Mouse (Mus musculus) embryo, embryonic 10.5 days (tissue): ENCODE measurements around the gene Grik2.

Source experiments
- DNase-seq: peaks from one replicate; pipeline ENCODE4 v3.0.0-alpha.2; 2015; ENCODE audit warnings: low spot score

Grik2 gene

GRCm38 (mm10) chr10:49788381-49788906 is at the start of gene Grik2:
Gene Grik2, minus strand, starts transcription at chr10:49788766.
- peak; percentile 84 for DNase-seq

GRCm38 (mm10) chr10:49834392-49834791 is 45.8 kb upstream of the Grik2 start:
- DNase-seq = no peak

GRCm38 (mm10) chr10:49807276-49807675 is 18.7 kb upstream of the Grik2 start:
- DNase-seq = no peak

- no peak for DNase-seq
Observed at GRCm38 (mm10) chr10:49801001-49801400, 12.4 kb upstream of the Grik2 start.

- no peak for DNase-seq
Observed at GRCm38 (mm10) chr10:49794129-49794528, 5.6 kb upstream of the Grik2 start.

- DNase-seq = no peak
Observed at GRCm38 (mm10) chr10:49790326-49790725, 1.8 kb upstream of the Grik2 start.

GRCm38 (mm10) chr10:49789711-49790110 is 1.1 kb upstream of the Grik2 start:
- no peak for DNase-seq

- DNase-seq = peak; percentile 55
Observed at GRCm38 (mm10) chr10:49788914-49789313, 348 bp upstream of the Grik2 start.

GRCm38 (mm10) chr10:49786630-49787029 is 1.9 kb downstream of the Grik2 start:
- no peak for DNase-seq

GRCm38 (mm10) chr10:49785477-49785876 is 3.1 kb downstream of the Grik2 start:
- peak; percentile 61 for DNase-seq

- peak; percentile 62 for DNase-seq
Observed at GRCm38 (mm10) chr10:49784831-49785230, 3.7 kb downstream of the Grik2 start.

- peak; percentile 76 for DNase-seq
Observed at GRCm38 (mm10) chr10:49782741-49783691, 5.5 kb downstream of the Grik2 start.

- no peak for DNase-seq
Observed at GRCm38 (mm10) chr10:49782061-49782460, 6.5 kb downstream of the Grik2 start.

GRCm38 (mm10) chr10:49780430-49780829 is 8.1 kb downstream of the Grik2 start:
- DNase-seq = no peak

- DNase-seq = no peak
Observed at GRCm38 (mm10) chr10:49768897-49769296, 19.7 kb downstream of the Grik2 start.

GRCm38 (mm10) chr10:49767556-49767955 is 21.0 kb downstream of the Grik2 start:
- no peak for DNase-seq

GRCm38 (mm10) chr10:49762607-49763006 is 26.0 kb downstream of the Grik2 start:
- no peak for DNase-seq

GRCm38 (mm10) chr10:49751769-49752168 is 36.8 kb downstream of the Grik2 start:
- no peak for DNase-seq

GRCm38 (mm10) chr10:49731841-49732240 is 56.7 kb downstream of the Grik2 start:
- DNase-seq = no peak

- DNase-seq = no peak
Observed at GRCm38 (mm10) chr10:49723706-49724105, 64.9 kb downstream of the Grik2 start.

GRCm38 (mm10) chr10:49716856-49717255 is 71.7 kb downstream of the Grik2 start:
- DNase-seq = no peak

- no peak for DNase-seq
Observed at GRCm38 (mm10) chr10:49709748-49710147, 78.8 kb downstream of the Grik2 start.

GRCm38 (mm10) chr10:49704446-49704845 is 84.1 kb downstream of the Grik2 start:
- no peak for DNase-seq
